Mouse (Mus musculus): Measurements from ENCODE around the gene Wee1.

DNA sequence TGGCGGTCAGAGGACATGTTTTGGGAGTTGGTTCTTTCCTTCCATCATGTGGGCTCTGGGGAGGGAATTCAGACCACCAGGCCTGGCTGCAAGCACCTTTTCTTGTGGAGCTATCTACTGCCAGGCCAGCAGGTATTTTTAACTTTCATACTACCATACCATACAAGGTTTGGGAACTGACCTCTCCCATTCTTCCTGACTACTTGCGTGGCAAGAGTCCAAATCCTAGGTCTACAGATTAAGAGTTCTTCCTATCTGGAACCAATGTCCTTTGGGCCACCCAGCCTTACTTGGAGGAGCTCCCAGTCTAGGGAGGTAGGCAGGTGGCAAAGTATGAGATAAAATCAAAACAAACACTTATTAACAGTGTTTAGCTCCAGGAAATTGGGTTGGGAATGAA lies 3.4 kb upstream of the Wee1 start:
- no peak for TF ChIP-seq CTCF (IDR thresholded peaks at IDR 0.05; ENCODE audit: borderline replicate concordance, insufficient read depth, low read length)
- TF ChIP-seq POLR2A (IDR thresholded peaks at IDR 0.05; ENCODE audit: low read depth, low read length), result no peak

Data from embryonic fibroblast, embryonic 13.5 days (primary cell).